Mouse (Mus musculus) hindlimb bud, embryonic 11.5 days (tissue): ENCODE results near the gene Cpa5.

ENCODE experiments used
- DNase-seq: peaks from one replicate; pipeline ENCODE4 v3.0.0-alpha.2; 2012; ENCODE audit warnings: low read depth, low spot score; ENCODE audit errors: extremely low spot score

Gene Cpa5

GRCm38 (mm10) chr6:30600995-30601394, 9.8 kb upstream of the Cpa5 start:
- no peak for DNase-seq

- no peak for DNase-seq
Measured at GRCm38 (mm10) chr6:30604342-30604867, 6.4 kb upstream of the Cpa5 start.

DNA sequence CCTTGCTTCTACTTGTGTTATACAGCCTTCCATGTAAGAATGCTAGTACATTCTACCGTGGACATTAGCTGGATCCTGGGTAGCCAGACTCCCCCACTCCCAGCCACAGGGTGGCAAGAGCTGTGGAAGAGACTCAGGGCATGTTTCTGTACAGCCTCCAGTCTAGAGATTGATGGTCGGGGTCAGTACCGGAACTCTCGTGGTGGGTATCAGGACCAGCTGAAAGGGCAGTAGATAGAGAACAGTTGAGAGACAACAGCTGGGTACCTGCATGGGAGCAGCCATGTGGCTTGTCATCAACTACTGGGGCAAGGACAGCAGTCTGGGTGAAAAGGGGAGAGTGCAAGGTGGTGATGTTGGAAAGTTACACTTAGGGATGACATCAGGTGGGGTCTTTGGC, 5.7 kb upstream of the Cpa5 start:
- DNase-seq: no peak

DNA sequence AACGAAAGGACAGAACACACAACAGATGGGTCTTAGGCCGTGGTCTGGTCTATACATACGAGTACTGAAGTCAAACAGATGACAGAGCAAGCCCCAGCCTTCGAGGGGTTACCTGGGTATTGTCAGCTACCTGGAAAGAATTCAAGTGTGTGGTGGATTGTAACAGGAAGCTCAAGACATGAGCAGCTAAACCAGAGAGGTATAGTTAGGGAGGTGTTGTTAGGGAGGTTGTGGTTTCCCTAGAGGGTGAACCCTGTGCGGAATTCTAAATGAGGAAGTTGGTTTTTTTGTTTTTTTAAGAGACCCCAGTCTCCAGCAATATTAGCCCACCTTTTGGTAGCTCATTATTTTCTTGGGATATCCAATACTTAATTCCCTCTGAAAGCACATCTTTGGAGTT, 5.1 kb upstream of the Cpa5 start:
- no peak for DNase-seq

- no peak for DNase-seq
Measured at GRCm38 (mm10) chr6:30611212-30611611, 402 bp downstream of the Cpa5 start.

DNA sequence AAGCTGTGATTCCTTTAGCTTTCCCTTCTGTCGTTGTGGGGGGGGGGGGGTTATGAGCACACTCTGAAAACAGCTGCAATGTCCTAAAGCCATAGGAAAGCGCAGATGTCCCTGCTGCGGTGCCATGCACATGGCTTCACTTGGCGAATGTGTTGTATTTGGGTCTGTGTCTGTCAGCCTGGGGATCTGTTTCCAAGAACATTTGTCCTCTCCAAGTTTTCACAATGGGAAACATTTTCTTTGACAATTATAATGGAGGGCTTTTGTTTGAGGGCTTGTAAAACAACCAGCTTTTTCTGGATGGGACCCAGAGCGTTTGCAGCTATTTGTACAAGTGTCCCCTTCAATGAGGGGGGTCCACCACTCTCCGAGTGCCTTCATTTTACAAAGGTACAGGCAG, 3.4 kb downstream of the Cpa5 start:
- no peak for DNase-seq

DNA sequence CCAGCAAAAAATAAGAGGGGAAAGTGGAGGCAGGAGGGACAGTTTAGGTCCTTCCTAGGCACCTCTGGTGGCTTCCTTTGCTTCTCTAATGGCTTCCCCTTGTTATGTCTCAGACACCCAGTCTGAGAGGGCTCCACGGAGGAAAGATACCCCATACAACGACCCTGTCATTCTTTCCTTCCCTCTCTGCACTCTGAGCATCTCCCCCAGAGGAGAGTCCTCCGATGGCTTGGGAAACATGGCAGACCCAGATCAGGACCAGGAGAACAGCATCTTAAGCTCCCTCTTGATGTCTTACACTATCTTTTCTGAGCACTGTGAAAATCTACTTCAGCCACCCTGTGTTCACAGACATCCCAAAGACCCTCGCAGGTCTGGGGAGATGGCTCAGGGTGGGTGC, 4.9 kb downstream of the Cpa5 start:
- DNase-seq: no peak

DNA sequence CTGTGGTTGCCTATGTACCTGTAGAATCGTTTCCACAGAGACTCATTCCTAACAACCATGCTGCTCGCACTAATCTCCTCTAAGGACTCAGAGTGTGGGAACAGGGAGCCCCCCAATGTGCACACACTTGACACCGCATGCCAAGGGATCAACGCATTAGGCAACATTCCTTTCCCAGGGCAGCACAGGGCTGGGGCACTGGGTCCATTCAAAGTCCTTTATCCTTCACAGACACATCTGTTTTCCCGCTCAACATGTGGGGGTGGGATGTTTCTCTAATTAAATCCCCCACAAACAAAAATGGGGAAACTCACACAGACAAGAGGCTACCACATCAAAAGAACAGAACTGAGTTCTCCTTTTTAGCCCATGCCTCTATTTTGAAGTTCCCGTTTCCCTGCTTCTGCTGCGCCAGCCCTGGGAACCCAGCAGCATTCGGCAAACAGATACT, 5.7 kb downstream of the Cpa5 start:
- no peak for DNase-seq

GRCm38 (mm10) chr6:30617020-30617958, 6.5 kb downstream of the Cpa5 start:
- no peak for DNase-seq

DNA sequence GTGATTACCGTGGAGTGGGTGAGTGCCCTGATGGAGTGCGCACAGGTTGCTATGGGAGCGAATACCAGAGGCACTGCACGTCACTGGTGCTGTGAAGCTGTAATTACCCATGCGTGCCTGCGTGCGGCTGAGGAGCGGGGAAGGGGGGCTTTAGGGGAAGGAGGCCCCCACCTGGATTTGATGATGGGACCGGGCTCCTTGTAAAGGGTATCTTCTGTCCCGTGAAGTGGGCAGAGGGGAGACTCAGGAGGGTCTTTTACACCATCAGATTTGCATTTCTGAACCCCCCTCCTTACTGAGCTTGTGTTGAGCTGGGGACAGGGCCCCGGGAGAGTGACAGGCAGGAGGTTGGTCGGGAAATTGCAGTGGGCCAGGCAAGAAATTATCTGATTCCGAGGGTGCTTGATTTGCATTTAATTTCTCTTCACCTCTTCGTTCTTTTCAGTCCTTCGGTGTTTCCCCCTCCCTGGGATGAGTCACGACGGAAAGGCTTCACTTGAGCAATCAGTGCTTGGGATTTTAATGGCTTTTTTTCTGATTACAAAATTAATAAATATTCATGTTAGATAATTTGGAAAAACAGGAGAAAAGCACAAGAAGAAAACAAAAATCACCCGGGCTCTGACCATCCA, 7.3 kb downstream of the Cpa5 start:
- no peak for DNase-seq

DNA sequence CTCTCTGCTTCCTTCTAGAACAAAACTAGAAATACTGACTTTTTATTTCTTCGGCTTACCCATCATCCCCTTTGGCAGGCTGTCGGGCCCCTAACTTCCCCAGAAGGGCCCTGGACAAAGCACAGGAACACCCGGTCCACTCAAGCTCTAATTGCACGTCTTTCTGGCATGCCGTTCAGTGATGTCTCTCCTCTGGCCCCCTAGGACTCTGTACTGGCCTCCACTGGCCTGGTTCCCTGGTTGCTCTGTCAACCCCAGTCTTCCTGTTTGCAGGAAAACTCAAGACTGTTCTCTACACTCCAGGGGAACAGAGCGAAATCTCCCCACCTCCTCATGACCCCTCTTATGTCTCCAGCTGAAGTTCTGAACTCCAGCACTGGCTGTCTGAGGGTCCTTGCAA, 7.9 kb downstream of the Cpa5 start:
- no peak for DNase-seq

DNA sequence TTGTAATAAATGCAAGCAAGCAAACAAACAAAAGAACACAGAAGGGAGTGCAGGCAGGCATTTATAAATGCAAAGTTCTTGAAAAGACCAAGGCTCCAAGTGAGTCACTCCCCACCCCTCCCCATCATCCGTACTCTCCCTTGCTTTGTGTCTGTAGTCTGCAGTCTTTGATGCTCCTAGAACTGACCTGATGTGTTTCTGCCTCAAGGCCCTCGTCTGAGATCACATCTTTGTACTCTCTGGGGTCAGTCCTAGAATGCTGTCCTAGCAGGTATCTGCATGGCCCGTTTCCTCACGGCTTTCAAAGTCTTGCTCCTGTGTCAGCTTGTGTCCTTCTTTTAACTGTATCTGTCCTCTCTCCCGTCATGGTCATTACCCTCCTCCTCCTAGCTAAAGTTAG, 8.8 kb downstream of the Cpa5 start:
- DNase-seq: no peak

GRCm38 (mm10) chr6:30620591-30620990, 9.8 kb downstream of the Cpa5 start:
- DNase-seq: no peak

- no peak for DNase-seq
Measured at GRCm38 (mm10) chr6:30620994-30621393, 10.2 kb downstream of the Cpa5 start.

- DNase-seq: no peak
Measured at GRCm38 (mm10) chr6:30621986-30622389, 11.2 kb downstream of the Cpa5 start.

GRCm38 (mm10) chr6:30624763-30625162, 14.0 kb downstream of the Cpa5 start:
- DNase-seq: no peak

- no peak for DNase-seq
Measured at GRCm38 (mm10) chr6:30628152-30628551, 17.3 kb downstream of the Cpa5 start.

DNA sequence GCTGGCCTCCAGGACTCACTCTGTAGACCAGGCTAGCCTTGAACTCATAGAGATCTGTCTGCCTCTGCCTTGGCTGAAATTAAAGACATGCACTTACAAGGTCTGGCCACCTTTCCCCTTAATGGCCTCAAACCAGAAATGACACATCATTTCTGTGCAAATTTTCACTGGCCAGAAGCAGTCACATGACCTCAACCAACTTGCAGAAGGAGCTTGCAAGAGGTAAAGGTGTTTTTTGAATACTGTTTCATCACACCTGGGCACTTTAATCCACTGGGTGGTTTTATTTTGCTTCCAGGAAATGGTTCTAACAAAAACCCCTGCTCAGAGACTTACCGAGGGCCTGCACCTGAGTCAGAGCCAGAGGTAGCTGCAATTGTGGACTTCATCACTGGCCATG, 19.2 kb downstream of the Cpa5 start:
- DNase-seq: no peak

- no peak for DNase-seq
Measured at GRCm38 (mm10) chr6:30635361-30635862, 24.6 kb downstream of the Cpa5 start.

DNA sequence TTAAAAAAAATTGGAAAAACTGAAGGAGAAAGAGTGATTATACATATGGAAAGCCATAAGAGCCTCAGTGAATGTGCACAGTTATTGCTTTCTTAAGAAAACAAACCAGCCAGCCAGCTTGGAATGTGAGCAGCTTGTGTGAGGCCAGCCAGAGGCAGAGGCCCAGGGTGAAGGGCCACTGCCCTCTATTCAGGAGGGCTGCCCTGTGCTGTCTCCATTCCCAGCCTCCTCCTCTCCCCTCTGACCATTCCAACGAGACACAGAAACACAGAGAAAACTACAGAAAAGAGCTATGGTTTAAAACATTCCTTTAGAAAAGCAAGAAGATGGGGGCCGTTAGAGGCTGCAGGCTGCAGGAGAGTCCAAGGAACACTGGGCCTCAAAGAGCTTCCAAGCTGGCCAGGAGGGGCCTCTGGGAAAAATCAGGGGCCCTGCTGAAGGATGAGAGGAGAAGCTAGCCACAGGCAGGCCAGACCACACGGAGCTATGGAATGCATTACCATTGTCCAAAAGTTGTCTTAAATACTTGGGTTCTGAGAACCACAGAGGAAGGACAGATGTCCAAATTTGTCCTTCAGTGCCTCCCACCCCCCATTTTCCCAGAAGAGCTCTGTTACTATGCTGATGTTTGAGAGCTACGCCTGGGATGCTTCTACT, 25.5 kb downstream of the Cpa5 start:
- DNase-seq: no peak

DNA sequence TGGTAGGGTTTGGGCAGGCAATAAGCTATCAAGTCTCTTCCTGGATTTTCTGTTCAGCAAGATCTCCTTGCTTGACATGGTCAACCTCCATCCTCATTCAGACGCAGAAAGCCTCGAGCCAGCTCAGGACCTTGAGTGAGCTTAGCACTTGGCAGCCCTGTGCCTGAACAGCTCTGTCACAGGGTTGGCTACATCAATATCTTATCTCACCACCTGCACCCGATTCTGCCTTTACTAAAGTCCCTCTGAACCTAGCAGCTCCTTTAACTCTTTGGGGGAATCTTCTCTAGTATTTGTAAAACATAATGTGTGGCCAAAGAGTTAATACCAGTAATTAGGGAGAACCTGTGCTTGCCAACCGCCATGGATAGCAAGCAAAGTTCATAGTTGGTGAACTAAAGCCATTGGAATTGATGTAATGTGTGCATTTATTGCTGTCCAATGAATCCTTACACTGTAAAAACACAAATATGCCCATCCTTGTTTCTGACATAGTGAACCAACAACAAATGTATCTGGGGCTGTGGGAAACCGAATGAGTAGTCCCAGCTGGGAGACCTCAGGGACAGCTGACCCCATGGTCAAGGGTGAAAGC, 28.0 kb downstream of the Cpa5 start, which contains the start of gene Cpa1:
Gene Cpa1, plus strand, starts transcription at position 545 of the 595 bp plus-strand sequence.
- DNase-seq: no peak
